In genomic region chr10:80352727-80353126, GRCm38 (mm10) we compare ENCODE assay signal across 27 mouse cellular contexts. TPM values are rescaled to one million over a fixed set of nuclear protein-coding genes. Genes with fewer than 3 reads are reported as not detected.
DNase-seq lines count a peak whose midpoint lies in the region; ATAC-seq and TF ChIP-seq lines count a peak whose summit lies in the region.
"Had no signal": no experiment of that assay in that cellular context is flagged by ENCODE, and none has a peak within 500 bp of the region (broad histone marks: within the 10 kb centered on the region; RNA-seq: fewer than 3 reads in every experiment).

No protein-coding gene starts in this region.

- peak; percentile 37 to 57; a peak in 3 of 4 replicates for TF ChIP-seq EP300 in MEL (IDR thresholded peaks at IDR 0.05; ENCODE audit: low read depth in 1 of 2, low read length in 2 of 2)

- ATAC-seq in hindbrain, embryonic 11.5 days (ENCODE audit: low FRiP score): no peak
- no peak for ATAC-seq in hindbrain, embryonic 12.5 days (ENCODE audit: low FRiP score)
- no peak for ATAC-seq in limb, embryonic 14.5 days (ENCODE audit: low FRiP score, low read depth)
- ATAC-seq in megakaryocyte, adult 5-6 weeks (ENCODE audit: poor library complexity, severe bottlenecking): no peak
- ATAC-seq: forebrain, embryonic 14.5 days; forebrain, embryonic 16.5 days had no signal

- no peaks in the 10 kb centered on the region for H3K36me3 ChIP-seq in hindbrain, embryonic 11.5 days (ENCODE audit: control insufficient read depth, insufficient read depth, low read length)
- no peaks in the 10 kb centered on the region for H3K36me3 ChIP-seq in hindbrain, embryonic 12.5 days
- no peaks in the 10 kb centered on the region for H3K36me3 ChIP-seq in limb, embryonic 14.5 days (ENCODE audit: control insufficient read depth, insufficient read depth, low read length)
- 0 out of 2 replicates have a peak, but pooled peaks cover 2% of the 10 kb centered on the region for H3K36me3 ChIP-seq in limb, embryonic 10.5 days
- H3K36me3 ChIP-seq in megakaryocyte, embryonic 14.5 days (replicated peaks; ENCODE audit: low read length): no peaks in the 10 kb centered on the region
- peaks cover 0 to 10% of the 10 kb centered on the region in 2 experiments; a peak in 2 of 4 replicates for H3K36me3 ChIP-seq in MEL (ENCODE audit: control insufficient read depth in 1 of 2, insufficient read depth in 2 of 2, low read length in 2 of 2)
- H3K36me3 ChIP-seq: embryonic facial prominence, embryonic 13.5 days; embryonic facial prominence, embryonic 15.5 days; forebrain, embryonic 10.5 days; forebrain, embryonic 12.5 days; G1E had no signal

- TF ChIP-seq RAD21 in MEL (IDR thresholded peaks at IDR 0.05; ENCODE audit: low read depth, low read length): no peak

- peaks cover 9% of the 10 kb centered on the region for H3K4me1 ChIP-seq in hindbrain, embryonic 11.5 days (replicated peaks; ENCODE audit: control insufficient read depth, insufficient read depth, low read length)
- peaks cover 24% of the 10 kb centered on the region for H3K4me1 ChIP-seq in hindbrain, embryonic 12.5 days
- H3K4me1 ChIP-seq in limb, embryonic 14.5 days (ENCODE audit: control insufficient read depth, insufficient read depth, low read length): peaks cover 22% of the 10 kb centered on the region
- peaks cover 38% of the 10 kb centered on the region for H3K4me1 ChIP-seq in limb, embryonic 10.5 days
- H3K4me1 ChIP-seq in megakaryocyte, embryonic 14.5 days: peaks cover 75% of the 10 kb centered on the region
- peaks cover 14 to 21% of the 10 kb centered on the region in 2 experiments for H3K4me1 ChIP-seq in MEL (ENCODE audit: control insufficient read depth in 1 of 2, insufficient read depth in 2 of 2, low read length in 2 of 2)

- no peaks in the 10 kb centered on the region for H3K9me3 ChIP-seq in hindbrain, embryonic 11.5 days (ENCODE audit: control insufficient read depth, low read length)
- no peaks in the 10 kb centered on the region for H3K9me3 ChIP-seq in hindbrain, embryonic 12.5 days (replicated peaks)
- no peaks in the 10 kb centered on the region for H3K9me3 ChIP-seq in limb, embryonic 14.5 days (ENCODE audit: control insufficient read depth, low read length)
- no peaks in the 10 kb centered on the region for H3K9me3 ChIP-seq in limb, embryonic 10.5 days (replicated peaks)
- H3K9me3 ChIP-seq in megakaryocyte, embryonic 14.5 days: no peaks in the 10 kb centered on the region
- H3K9me3 ChIP-seq in MEL (replicated peaks; ENCODE audit: insufficient read depth, low read length): no peaks in the 10 kb centered on the region
- H3K9me3 ChIP-seq: embryonic facial prominence, embryonic 13.5 days; embryonic facial prominence, embryonic 15.5 days; forebrain, embryonic 10.5 days; forebrain, embryonic 12.5 days; G1E had no signal

- H3K4me2 ChIP-seq in hindbrain, embryonic 11.5 days (replicated peaks; ENCODE audit: low read depth, low read length): no peak overlapping the region
- no peak overlapping the region for H3K4me2 ChIP-seq in hindbrain, embryonic 12.5 days (replicated peaks)
- no peak overlapping the region for H3K4me2 ChIP-seq in limb, embryonic 14.5 days (replicated peaks; ENCODE audit: low read depth, low read length, severe bottlenecking)
- H3K4me2 ChIP-seq: embryonic facial prominence, embryonic 13.5 days; embryonic facial prominence, embryonic 15.5 days; forebrain, embryonic 12.5 days had no signal

- TF ChIP-seq POLR2A in limb, embryonic 14.5 days (IDR thresholded peaks at IDR 0.05; ENCODE audit: borderline replicate concordance, extremely low read depth, insufficient read depth, insufficient read length): no peak
- TF ChIP-seq POLR2A in MEL (IDR thresholded peaks at IDR 0.05; ENCODE audit: control insufficient read depth in 1 of 2, insufficient read depth in 1 of 2, low read depth in 1 of 2, low read length in 2 of 2, poor library complexity in 1 of 2): peak in 1 of 2 experiments; percentile 39; a peak in 1 of 4 replicates

- H3K27ac ChIP-seq in hindbrain, embryonic 11.5 days (ENCODE audit: low read depth, low read length): no peak overlapping the region
- H3K27ac ChIP-seq in hindbrain, embryonic 12.5 days: no peak overlapping the region
- H3K27ac ChIP-seq in limb, embryonic 14.5 days (replicated peaks; ENCODE audit: low read depth, low read length): no peak overlapping the region
- no peak overlapping the region for H3K27ac ChIP-seq in limb, embryonic 10.5 days
- H3K27ac ChIP-seq in MEL (ENCODE audit: control insufficient read depth, low read depth, low read length): peak overlapping the region; percentile 52
- H3K27ac ChIP-seq: embryonic facial prominence, embryonic 13.5 days; embryonic facial prominence, embryonic 15.5 days; forebrain, embryonic 10.5 days; forebrain, embryonic 12.5 days had no signal

- peaks cover 92% of the 10 kb centered on the region for H3K27me3 ChIP-seq in hindbrain, embryonic 11.5 days (ENCODE audit: control insufficient read depth, insufficient read depth, low read length)
- H3K27me3 ChIP-seq in hindbrain, embryonic 12.5 days: peaks cover 100% of the 10 kb centered on the region
- peaks cover 87% of the 10 kb centered on the region for H3K27me3 ChIP-seq in limb, embryonic 14.5 days (ENCODE audit: control insufficient read depth, insufficient read depth, low read length)
- H3K27me3 ChIP-seq in limb, embryonic 10.5 days (ENCODE audit: low read depth, poor library complexity, severe bottlenecking): peaks cover 100% of the 10 kb centered on the region
- peaks cover 93% of the 10 kb centered on the region for H3K27me3 ChIP-seq in megakaryocyte, embryonic 14.5 days (replicated peaks)
- H3K27me3 ChIP-seq in MEL (ENCODE audit: control insufficient read depth in 1 of 2, insufficient read depth in 2 of 2, low read length in 2 of 2): no peaks in the 10 kb centered on the region

- DNase-seq in hindbrain, embryonic 11.5 days (ENCODE audit: low spot score): no peak
- no peak for DNase-seq in limb, embryonic 14.5 days (ENCODE audit: low spot score)
- no peak for DNase-seq in limb, embryonic 10.5 days (ENCODE audit: low spot score)
- DNase-seq in MEL (ENCODE audit: low read depth, low spot score): peak; percentile 60
- no peak for DNase-seq in frontal cortex, postnatal 14 days (ENCODE audit: low spot score in 2 of 2)
- DNase-seq: adrenal gland, adult 2 months; adrenal gland, postnatal 10 days; adrenal gland, postnatal 25 days; cerebellum, adult 11 months; cerebellum, adult 18-20 months; cerebellum, adult 8-10 months; cerebellum, adult 9-11 months; cerebellum, postnatal 14 days; cerebellum, postnatal 36 days; embryo, embryonic 11 days had no signal

- TF ChIP-seq CTCF in MEL (IDR thresholded peaks at IDR 0.05 in 2 of 3, conservative IDR thresholded peaks at IDR 0.05 in 1 of 3; ENCODE audit: control insufficient read depth in 1 of 3, insufficient read depth in 1 of 3, low read depth in 2 of 3, low read length in 3 of 3, poor library complexity in 1 of 3, severe bottlenecking in 1 of 3): no peak

- H3K4me3 ChIP-seq in hindbrain, embryonic 11.5 days (ENCODE audit: low read depth, low read length): no peak overlapping the region
- H3K4me3 ChIP-seq in hindbrain, embryonic 12.5 days: no peak overlapping the region
- no peak overlapping the region for H3K4me3 ChIP-seq in limb, embryonic 14.5 days (replicated peaks; ENCODE audit: low read length)
- no peak overlapping the region for H3K4me3 ChIP-seq in limb, embryonic 10.5 days
- H3K4me3 ChIP-seq in megakaryocyte, embryonic 14.5 days (replicated peaks): peak overlapping the region; percentile 46
- peak overlapping the region; percentile 24 to 37 for H3K4me3 ChIP-seq in MEL (ENCODE audit: control insufficient read depth in 1 of 2, insufficient read depth in 1 of 2, low read depth in 2 of 2, low read length in 2 of 2)
- H3K4me3 ChIP-seq: embryonic facial prominence, embryonic 13.5 days; embryonic facial prominence, embryonic 15.5 days; erythroblast, embryonic 14.5 days; forebrain, embryonic 10.5 days; forebrain, embryonic 12.5 days had no signal

- H3K79me2 ChIP-seq in MEL (ENCODE audit: control insufficient read depth, insufficient read depth, low read length, poor library complexity): no peaks in the 10 kb centered on the region; the same call in 1 of the 2 replicates

- WGBS in hindbrain, embryonic 11.5 days: 65% methylated on average over 8 of the region's 8 CpGs
- 60% methylated on average over 8 of the region's 8 CpGs for WGBS in hindbrain, embryonic 12.5 days
- WGBS in limb, embryonic 14.5 days: 63% methylated on average over 8 of the region's 8 CpGs
- WGBS in limb, embryonic 10.5 days: 62% methylated on average over 8 of the region's 8 CpGs

- 0 out of 2 replicates have a peak overlapping the region, but pooled peaks have one; percentile 11 for H3K9ac ChIP-seq in hindbrain, embryonic 11.5 days (ENCODE audit: low read depth, low read length)
- no peak overlapping the region for H3K9ac ChIP-seq in hindbrain, embryonic 12.5 days
- 0 out of 2 replicates have a peak overlapping the region, but pooled peaks have one; percentile 16 for H3K9ac ChIP-seq in limb, embryonic 14.5 days (ENCODE audit: low read depth, low read length, severe bottlenecking)
- H3K9ac ChIP-seq in MEL (ENCODE audit: control insufficient read depth, low read depth, low read length, poor library complexity, severe bottlenecking): peak overlapping the region; percentile 55
- H3K9ac ChIP-seq: embryonic facial prominence, embryonic 13.5 days; embryonic facial prominence, embryonic 15.5 days; forebrain, embryonic 12.5 days had no signal

RNA-seq across cellular contexts. Expression of gene Plk5, which starts 3.5 kb away (rescaled TPM):
- polyA plus RNA-seq in hindbrain, embryonic 11.5 days (2014; fragmentation: Nextera tagmentation; extraction: Ambion mirVana): 0.11 and 0.14 TPM in 2 replicates
- 0.35 and 0.50 TPM in 2 replicates for polyA plus RNA-seq in hindbrain, embryonic 12.5 days (2016; fragmentation: Nextera tagmentation; extraction: Ambion mirVana)
- polyA plus RNA-seq in limb, embryonic 14.5 days (2012; rRNA removed): 1.8 and 1.9 TPM in 2 replicates
- 0.48 and 0.88 TPM in 2 replicates for polyA plus RNA-seq in limb, embryonic 14.5 days (2014; fragmentation: Nextera tagmentation; extraction: Ambion mirVana)
- 0.31 and 0.48 TPM in 2 replicates for polyA plus RNA-seq in limb, embryonic 10.5 days (2016; fragmentation: Nextera tagmentation; extraction: Ambion mirVana)
- not detected in 2 replicates for polyA plus RNA-seq in megakaryocyte, embryonic 14.5 days (2012; ENCODE audit: insufficient read depth, low replicate concordance)
- total RNA-seq in megakaryocyte, adult 5-6 weeks (2015): not detected in 2 replicates
- total RNA-seq in megakaryocyte, adult 5-6 weeks (2017): not detected in 2 replicates
- total RNA-seq in MEL (2012; rRNA removed): 0.19 TPM in 1 of 2 replicates, not detected in the other
- under 1 TPM in 1 of 2 experiments, not detected in 1; 0.19 TPM for polyA plus RNA-seq in MEL (2012; ENCODE audit: insufficient read depth in 1 of 2, insufficient read length in 2 of 2, low read depth in 1 of 2, low replicate concordance in 2 of 2, missing spikeins in 1 of 2)
- total RNA-seq: G1E had no signal
- polyA plus RNA-seq: C2C12; erythroblast, embryonic 14.5 days; G1E had no signal

RNA-seq across cellular contexts. Expression of gene Adamtsl5, which starts 4.5 kb away (rescaled TPM):
- polyA plus RNA-seq in hindbrain, embryonic 11.5 days (2014; fragmentation: Nextera tagmentation; extraction: Ambion mirVana): 0.54 and 0.70 TPM in 2 replicates
- polyA plus RNA-seq in hindbrain, embryonic 12.5 days (2016; fragmentation: Nextera tagmentation; extraction: Ambion mirVana): 0.38 and 0.77 TPM in 2 replicates
- polyA plus RNA-seq in limb, embryonic 14.5 days (2012; rRNA removed): 16.5 and 21.9 TPM in 2 replicates
- polyA plus RNA-seq in limb, embryonic 14.5 days (2014; fragmentation: Nextera tagmentation; extraction: Ambion mirVana): 6.5 and 6.7 TPM in 2 replicates
- polyA plus RNA-seq in limb, embryonic 10.5 days (2016; fragmentation: Nextera tagmentation; extraction: Ambion mirVana): 0.39 and 0.48 TPM in 2 replicates
- 27.2 and 34.8 TPM in 2 replicates for polyA plus RNA-seq in megakaryocyte, embryonic 14.5 days (2012; ENCODE audit: insufficient read depth, low replicate concordance)
- 0.07 TPM in 1 of 2 replicates, not detected in the other for total RNA-seq in megakaryocyte, adult 5-6 weeks (2015)
- not detected in 2 replicates for total RNA-seq in megakaryocyte, adult 5-6 weeks (2017)
- total RNA-seq in MEL (2012; rRNA removed): 2.4 and 3.9 TPM in 2 replicates
- 10 to 100 TPM in 1 of 2 experiments, not detected in 1; 16.5 TPM for polyA plus RNA-seq in MEL (2012; ENCODE audit: insufficient read depth in 1 of 2, insufficient read length in 2 of 2, low read depth in 1 of 2, low replicate concordance in 2 of 2, missing spikeins in 1 of 2)

RNA-seq across cellular contexts. Expression of gene Reep6, which starts 23.0 kb away (rescaled TPM):
- polyA plus RNA-seq in hindbrain, embryonic 11.5 days (2014; fragmentation: Nextera tagmentation; extraction: Ambion mirVana): 3.7 and 3.8 TPM in 2 replicates
- polyA plus RNA-seq in hindbrain, embryonic 12.5 days (2016; fragmentation: Nextera tagmentation; extraction: Ambion mirVana): 3.2 and 4.1 TPM in 2 replicates
- 3.9 TPM in 2 replicates for polyA plus RNA-seq in limb, embryonic 14.5 days (2012; rRNA removed)
- 9.9 and 10.5 TPM in 2 replicates for polyA plus RNA-seq in limb, embryonic 14.5 days (2014; fragmentation: Nextera tagmentation; extraction: Ambion mirVana)
- polyA plus RNA-seq in limb, embryonic 10.5 days (2016; fragmentation: Nextera tagmentation; extraction: Ambion mirVana): 5.4 and 6.6 TPM in 2 replicates
- 19.0 and 21.1 TPM in 2 replicates for polyA plus RNA-seq in megakaryocyte, embryonic 14.5 days (2012; ENCODE audit: insufficient read depth, low replicate concordance)
- total RNA-seq in megakaryocyte, adult 5-6 weeks (2015): 0.16 and 0.96 TPM in 2 replicates
- total RNA-seq in megakaryocyte, adult 5-6 weeks (2017): 0.37 TPM in 1 of 2 replicates, not detected in the other
- 3.1 and 3.2 TPM in 2 replicates for total RNA-seq in MEL (2012; rRNA removed)
- polyA plus RNA-seq in MEL (2012; ENCODE audit: insufficient read depth in 1 of 2, insufficient read length in 2 of 2, low read depth in 1 of 2, low replicate concordance in 2 of 2, missing spikeins in 1 of 2): 10 to 100 TPM in 1 of 2 experiments, not detected in 1; 27.9 TPM

RNA-seq across cellular contexts. Expression of gene Pcsk4, which starts 23.4 kb away (rescaled TPM):
- polyA plus RNA-seq in hindbrain, embryonic 11.5 days (2014; fragmentation: Nextera tagmentation; extraction: Ambion mirVana): 1.1 and 1.8 TPM in 2 replicates
- 2.2 and 2.8 TPM in 2 replicates for polyA plus RNA-seq in hindbrain, embryonic 12.5 days (2016; fragmentation: Nextera tagmentation; extraction: Ambion mirVana)
- 7.8 and 10.7 TPM in 2 replicates for polyA plus RNA-seq in limb, embryonic 14.5 days (2012; rRNA removed)
- polyA plus RNA-seq in limb, embryonic 14.5 days (2014; fragmentation: Nextera tagmentation; extraction: Ambion mirVana): 4.2 and 5.9 TPM in 2 replicates
- polyA plus RNA-seq in limb, embryonic 10.5 days (2016; fragmentation: Nextera tagmentation; extraction: Ambion mirVana): 6.1 and 6.3 TPM in 2 replicates
- 15.1 and 26.0 TPM in 2 replicates for polyA plus RNA-seq in megakaryocyte, embryonic 14.5 days (2012; ENCODE audit: insufficient read depth, low replicate concordance)
- 0.32 and 0.83 TPM in 2 replicates for total RNA-seq in megakaryocyte, adult 5-6 weeks (2015)
- not detected in 2 replicates for total RNA-seq in megakaryocyte, adult 5-6 weeks (2017)
- total RNA-seq in MEL (2012; rRNA removed): 6.1 and 6.5 TPM in 2 replicates
- polyA plus RNA-seq in MEL (2012; ENCODE audit: insufficient read depth in 1 of 2, insufficient read length in 2 of 2, low read depth in 1 of 2, low replicate concordance in 2 of 2, missing spikeins in 1 of 2): 10 to 100 TPM in 1 of 2 experiments, not detected in 1; 23.1 TPM

RNA-seq across cellular contexts. Expression of gene 2310011J03Rik, which starts 32.4 kb away (rescaled TPM):
- polyA plus RNA-seq in hindbrain, embryonic 11.5 days (2014; fragmentation: Nextera tagmentation; extraction: Ambion mirVana): 32.9 and 34.9 TPM in 2 replicates
- 38.4 and 39.7 TPM in 2 replicates for polyA plus RNA-seq in hindbrain, embryonic 12.5 days (2016; fragmentation: Nextera tagmentation; extraction: Ambion mirVana)
- polyA plus RNA-seq in limb, embryonic 14.5 days (2012; rRNA removed): 45.1 and 46.7 TPM in 2 replicates
- 45.1 and 46.1 TPM in 2 replicates for polyA plus RNA-seq in limb, embryonic 14.5 days (2014; fragmentation: Nextera tagmentation; extraction: Ambion mirVana)
- 58.2 and 60.9 TPM in 2 replicates for polyA plus RNA-seq in limb, embryonic 10.5 days (2016; fragmentation: Nextera tagmentation; extraction: Ambion mirVana)
- 62.0 and 88.2 TPM in 2 replicates for polyA plus RNA-seq in megakaryocyte, embryonic 14.5 days (2012; ENCODE audit: insufficient read depth, low replicate concordance)
- 25.6 and 27.4 TPM in 2 replicates for total RNA-seq in megakaryocyte, adult 5-6 weeks (2015)
- 13.8 and 17.8 TPM in 2 replicates for total RNA-seq in megakaryocyte, adult 5-6 weeks (2017)
- total RNA-seq in MEL (2012; rRNA removed): 68.9 and 81.5 TPM in 2 replicates
- 10 to 100 TPM in 1 of 2 experiments, not detected in 1; 65.7 TPM for polyA plus RNA-seq in MEL (2012; ENCODE audit: insufficient read depth in 1 of 2, insufficient read length in 2 of 2, low read depth in 1 of 2, low replicate concordance in 2 of 2, missing spikeins in 1 of 2)

Comparison
In these comparisons a context has a peak if more than half of its experiments do, and no peak if none do; other contexts are left out.
1. H3K4me3 ChIP-seq: peak in megakaryocyte, embryonic 14.5 days (single experiment) and MEL (2 of 2); none in hindbrain, embryonic 11.5 days (single experiment), hindbrain, embryonic 12.5 days (single experiment), limb, embryonic 14.5 days (single experiment) and limb, embryonic 10.5 days (single experiment).